Mouse (Mus musculus) megakaryocyte, embryonic 14.5 days (primary cell): ENCODE results near the gene Degs2.

Source experiments
- FLI1 ChIP-seq: IDR thresholded peaks from 2 replicates; pipeline ENCODE4 v1.6.1; 2012; ENCODE audit warnings: low read length, inconsistent platforms, mixed read lengths
- GATA1 ChIP-seq: IDR thresholded peaks from 3 replicates; pipeline ENCODE4 v1.6.1; 2012; ENCODE audit warnings: mixed read lengths, low read length, inconsistent platforms, borderline replicate concordance

- TF ChIP-seq GATA1 (no peak), FLI1 (no peak)
These were observed 30.6 kb downstream of the Degs2 start for GRCm38 (mm10) chr12:108671541-108671940.
